Mouse (Mus musculus): ENCODE data around the gene Sars. TPM values are rescaled to one million over a fixed set of nuclear protein-coding genes. Genes with fewer than 3 reads are reported as not detected.

Sars gene
- polyA plus RNA-seq, 1 experiment from 2014 or later: 132 TPM

GRCm38 (mm10) chr3:108423844-108424801, 20.9 kb downstream of the Sars start:
- Histone ChIP-seq H3K4me2 (peak overlapping the region; percentile 30), H3K36me3 (peaks cover 43% of the 10 kb centered on the region), H3K4me1 (peaks cover 11% of the 10 kb centered on the region), H3K4me3 (no peak overlapping the region), H3K27me3 (replicated peaks) (peaks cover 10% of the 10 kb centered on the region; the same call in 1 of the 2 replicates), H3K9me3 (replicated peaks) (no peaks in the 10 kb centered on the region), H3K27ac (no peak overlapping the region), H3K9ac (no peak overlapping the region)
- ATAC-seq: peak; percentile 33; the same call in 1 of the 2 replicates
- 27% methylated on average over 11 of the region's 11 CpGs for WGBS (ENCODE audit: insufficient replicate concordance)

- Histone ChIP-seq H3K27ac (no peak overlapping the region), H3K27me3 (replicated peaks) (peaks cover 21% of the 10 kb centered on the region), H3K36me3 (peaks cover 31% of the 10 kb centered on the region), H3K9ac (no peak overlapping the region), H3K4me3 (no peak overlapping the region), H3K4me2 (no peak overlapping the region), H3K9me3 (replicated peaks) (no peaks in the 10 kb centered on the region), H3K4me1 (peaks cover 11% of the 10 kb centered on the region)
- no peak for ATAC-seq
- 39% methylated on average over 6 of the region's 6 CpGs for WGBS (ENCODE audit: insufficient replicate concordance)
These were observed 22.0 kb downstream of the Sars start for GRCm38 (mm10) chr3:108423006-108423405.

GRCm38 (mm10) chr3:108415831-108416223, 29.2 kb downstream of the Sars start:
- under 1% methylated on average over 48 of the region's 48 CpGs for WGBS (ENCODE audit: insufficient replicate concordance)
- H3K4me1 ChIP-seq: peaks cover 14% of the 10 kb centered on the region
- H3K27me3 ChIP-seq (replicated peaks): peaks cover 63% of the 10 kb centered on the region
- peak; percentile 68; the same call in 1 of the 2 replicates for ATAC-seq
- peak overlapping the region; percentile 68 for H3K4me3 ChIP-seq
- H3K36me3 ChIP-seq: 0 out of 2 replicates have a peak, but pooled peaks cover 5% of the 10 kb centered on the region
- H3K9ac ChIP-seq: peak overlapping the region; percentile 71
- H3K4me2 ChIP-seq: peak overlapping the region; percentile 99
- peaks cover 20% of the 10 kb centered on the region; the same call in 1 of the 2 replicates for H3K9me3 ChIP-seq (replicated peaks)
- no peak overlapping the region for H3K27ac ChIP-seq

GRCm38 (mm10) chr3:108414857-108415830, 29.9 kb downstream of the Sars start, which contains the start of gene Celsr2:
Gene Celsr2 (minus strand): TSS chr3:108415552.
- H3K9me3 ChIP-seq (replicated peaks): peaks cover 20% of the 10 kb centered on the region; the same call in 1 of the 2 replicates
- ATAC-seq: peak; percentile 17; the same call in 1 of the 2 replicates
- H3K27me3 ChIP-seq (replicated peaks): peaks cover 63% of the 10 kb centered on the region
- H3K4me1 ChIP-seq: peaks cover 14% of the 10 kb centered on the region
- H3K4me3 ChIP-seq: peak within 1 kb of the TSS; percentile 68
- peak within 1 kb of the TSS; percentile 99 for H3K4me2 ChIP-seq
- 8% methylated on average over 62 of the region's 67 CpGs for WGBS (ENCODE audit: insufficient replicate concordance)
- H3K36me3 ChIP-seq: 0 out of 2 replicates have a peak, but pooled peaks cover 5% of the 10 kb centered on the region
- no peak within 1 kb of the TSS for H3K27ac ChIP-seq
- H3K9ac ChIP-seq: peak within 1 kb of the TSS; percentile 71

GRCm38 (mm10) chr3:108413634-108414360, 31.2 kb downstream of the Sars start:
- Histone ChIP-seq H3K4me2 (no peak overlapping the region), H3K4me3 (no peak overlapping the region), H3K27ac (no peak overlapping the region), H3K4me1 (peaks cover 14% of the 10 kb centered on the region), H3K27me3 (replicated peaks) (peaks cover 49% of the 10 kb centered on the region), H3K9ac (no peak overlapping the region), H3K9me3 (replicated peaks) (peaks cover 20% of the 10 kb centered on the region; the same call in 1 of the 2 replicates), H3K36me3 (0 out of 2 replicates have a peak, but pooled peaks cover 5% of the 10 kb centered on the region)
- ATAC-seq: no peak
- 88% methylated on average over 35 of the region's 35 CpGs for WGBS (ENCODE audit: insufficient replicate concordance)

- no peak for ATAC-seq
- H3K4me2 ChIP-seq: no peak overlapping the region
- H3K27ac ChIP-seq: no peak overlapping the region
- 0 out of 2 replicates have a peak, but pooled peaks cover 5% of the 10 kb centered on the region for H3K36me3 ChIP-seq
- peaks cover 14% of the 10 kb centered on the region for H3K4me1 ChIP-seq
- H3K9ac ChIP-seq: no peak overlapping the region
- H3K4me3 ChIP-seq: no peak overlapping the region
- 65% methylated on average over 8 of the region's 8 CpGs for WGBS (ENCODE audit: insufficient replicate concordance)
- H3K27me3 ChIP-seq (replicated peaks): peaks cover 37% of the 10 kb centered on the region
- peaks cover 20% of the 10 kb centered on the region; the same call in 1 of the 2 replicates for H3K9me3 ChIP-seq (replicated peaks)
These were observed 33.3 kb downstream of the Sars start for GRCm38 (mm10) chr3:108411754-108412121.

GRCm38 (mm10) chr3:108411026-108411753, 33.8 kb downstream of the Sars start:
- Histone ChIP-seq H3K4me1 (peaks cover 13% of the 10 kb centered on the region), H3K9ac (no peak overlapping the region), H3K27me3 (replicated peaks) (peaks cover 36% of the 10 kb centered on the region), H3K4me3 (no peak overlapping the region), H3K27ac (no peak overlapping the region), H3K9me3 (replicated peaks) (peaks cover 20% of the 10 kb centered on the region; the same call in 1 of the 2 replicates), H3K36me3 (0 out of 2 replicates have a peak, but pooled peaks cover 5% of the 10 kb centered on the region), H3K4me2 (no peak overlapping the region)
- no peak for ATAC-seq
- 60% methylated on average over 5 of the region's 5 CpGs for WGBS (ENCODE audit: insufficient replicate concordance)

- ATAC-seq: no peak
- no peak overlapping the region for H3K9ac ChIP-seq
- no peak overlapping the region for H3K4me3 ChIP-seq
- peaks cover 5% of the 10 kb centered on the region for H3K4me1 ChIP-seq
- no peak overlapping the region for H3K4me2 ChIP-seq
- peaks cover 20% of the 10 kb centered on the region; the same call in 1 of the 2 replicates for H3K9me3 ChIP-seq (replicated peaks)
- H3K27ac ChIP-seq: no peak overlapping the region
- 41% methylated on average over 5 of the region's 5 CpGs for WGBS (ENCODE audit: insufficient replicate concordance)
- H3K36me3 ChIP-seq: 0 out of 2 replicates have a peak, but pooled peaks cover 5% of the 10 kb centered on the region
- H3K27me3 ChIP-seq (replicated peaks): peaks cover 35% of the 10 kb centered on the region
These were observed 34.7 kb downstream of the Sars start for GRCm38 (mm10) chr3:108410359-108410714.

GRCm38 (mm10) chr3:108409656-108410358, 35.2 kb downstream of the Sars start:
- Histone ChIP-seq H3K4me3 (no peak overlapping the region), H3K9ac (no peak overlapping the region)
- WGBS (ENCODE audit: insufficient replicate concordance): 50% methylated on average over 8 of the region's 8 CpGs

GRCm38 (mm10) chr3:108408517-108409008, 36.4 kb downstream of the Sars start:
- Histone ChIP-seq H3K9ac (no peak overlapping the region), H3K27ac (no peak overlapping the region), H3K4me1 (no peaks in the 10 kb centered on the region), H3K27me3 (replicated peaks) (peaks cover 26% of the 10 kb centered on the region), H3K9me3 (replicated peaks) (peaks cover 9% of the 10 kb centered on the region; the same call in 1 of the 2 replicates), H3K4me3 (no peak overlapping the region), H3K36me3 (0 out of 2 replicates have a peak, but pooled peaks cover 3% of the 10 kb centered on the region), H3K4me2 (no peak overlapping the region)
- 78% methylated on average over 8 of the region's 8 CpGs for WGBS (ENCODE audit: insufficient replicate concordance)
- no peak for ATAC-seq

More at GRCm38 (mm10) chr3:108409656-108410358, 35.2 kb downstream of the Sars start:
- Histone ChIP-seq H3K27me3 (replicated peaks) (peaks cover 30% of the 10 kb centered on the region), H3K9me3 (replicated peaks) (peaks cover 20% of the 10 kb centered on the region; the same call in 1 of the 2 replicates), H3K36me3 (0 out of 2 replicates have a peak, but pooled peaks cover 5% of the 10 kb centered on the region), H3K4me1 (no peaks in the 10 kb centered on the region), H3K27ac (no peak overlapping the region), H3K4me2 (no peak overlapping the region)
- ATAC-seq: no peak
